Mouse (Mus musculus): Measurements from ENCODE around the gene Nwd2. TPM values are rescaled to one million over a fixed set of nuclear protein-coding genes. Genes with fewer than 3 reads are reported as not detected.

Gene Nwd2
- polyA plus RNA-seq, 1 experiment from 2014 or later: not detected

DNA sequence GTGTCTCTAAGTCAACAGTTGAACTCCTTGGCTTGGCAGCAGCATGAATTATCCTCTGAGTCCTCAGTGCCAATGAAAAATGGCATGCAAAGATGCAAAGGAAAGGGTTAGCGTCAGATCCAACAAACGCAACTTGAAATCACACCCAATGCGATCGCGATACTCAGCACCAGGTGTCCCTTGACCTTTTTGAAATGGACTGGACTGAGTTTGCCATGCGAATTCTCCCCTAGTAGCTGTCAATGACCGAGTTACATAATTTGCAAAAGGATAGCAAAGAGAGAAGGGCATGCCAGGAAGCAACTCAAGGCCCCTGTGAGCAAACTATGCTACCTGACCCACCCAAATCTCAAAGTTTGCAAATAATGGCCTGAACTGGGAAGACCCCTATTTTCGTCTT, 198.2 kb downstream of the Nwd2 start:
- no peaks in the 10 kb centered on the region for H3K27me3 ChIP-seq (ENCODE audit: low read depth, poor library complexity, severe bottlenecking)
- no peaks in the 10 kb centered on the region for H3K36me3 ChIP-seq
- no peak overlapping the region for H3K4me3 ChIP-seq
- no peaks in the 10 kb centered on the region for H3K4me1 ChIP-seq
- no peak for DNase-seq (ENCODE audit: low spot score)
- no peaks in the 10 kb centered on the region for H3K9me3 ChIP-seq (replicated peaks)
- H3K27ac ChIP-seq: no peak overlapping the region
- 96% methylated on average over 8 of the region's 8 CpGs for WGBS

DNA sequence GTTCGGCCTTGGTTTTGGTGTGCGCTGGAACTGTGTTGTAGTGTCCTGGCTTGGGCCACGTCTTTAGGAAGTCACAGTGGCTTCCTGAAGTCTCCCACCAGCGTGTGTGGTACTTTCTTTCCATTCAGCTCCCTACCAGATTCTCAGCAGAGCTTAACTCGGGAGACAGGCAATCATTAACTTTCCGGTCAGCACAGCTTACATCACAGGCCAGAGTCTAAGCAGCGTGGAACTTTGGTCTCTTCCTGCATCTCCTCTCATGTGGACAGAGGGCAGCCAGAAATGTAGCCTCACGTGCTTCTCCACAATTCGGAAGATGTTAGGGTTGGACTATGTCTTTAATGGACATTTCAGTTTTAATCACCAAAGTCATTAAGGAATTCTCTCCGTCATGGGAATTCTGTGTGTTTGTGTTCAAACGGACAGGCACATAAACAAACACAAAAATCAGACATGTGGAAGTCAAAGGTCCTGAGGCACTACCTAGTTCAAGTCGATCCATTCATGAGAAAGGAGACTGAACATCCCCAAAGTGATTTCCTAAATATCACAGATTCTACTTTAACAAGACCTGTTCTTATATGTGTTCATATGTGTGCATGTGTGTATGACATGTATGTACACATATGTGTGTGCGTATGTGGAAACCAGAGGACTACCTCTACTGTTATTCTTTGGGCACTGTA, 198.8 kb downstream of the Nwd2 start:
- Histone ChIP-seq H3K4me1 (no peaks in the 10 kb centered on the region), H3K27ac (no peak overlapping the region), H3K36me3 (no peaks in the 10 kb centered on the region), H3K4me3 (no peak overlapping the region), H3K9me3 (replicated peaks) (no peaks in the 10 kb centered on the region), H3K27me3 (ENCODE audit: low read depth, poor library complexity, severe bottlenecking) (no peaks in the 10 kb centered on the region)
- no peak for DNase-seq (ENCODE audit: low spot score)
- WGBS: 93% methylated on average over 13 of the region's 13 CpGs

DNA sequence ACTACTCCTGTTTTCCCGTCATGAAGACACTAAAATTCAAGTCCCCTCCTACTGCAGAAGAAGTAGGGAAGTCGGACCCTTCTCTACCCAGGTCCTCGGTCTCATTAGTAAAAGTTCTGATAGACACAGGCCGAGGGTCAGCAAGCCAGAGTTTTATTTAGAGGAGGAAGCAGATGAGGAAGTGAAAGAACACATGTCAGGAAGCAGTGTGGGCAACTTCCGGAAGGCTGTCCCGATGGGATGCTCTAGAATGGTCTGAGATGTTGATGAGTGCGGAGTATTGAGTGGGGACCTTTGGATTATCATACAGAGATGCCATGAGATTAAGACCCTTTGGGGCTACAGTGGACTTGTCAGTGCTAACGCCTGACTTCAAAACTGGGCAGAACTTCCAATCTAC, 210.0 kb downstream of the Nwd2 start:
- no peaks in the 10 kb centered on the region for H3K9me3 ChIP-seq (replicated peaks)
- no peaks in the 10 kb centered on the region for H3K27me3 ChIP-seq (ENCODE audit: low read depth, poor library complexity, severe bottlenecking)
- H3K36me3 ChIP-seq: no peaks in the 10 kb centered on the region
- no peaks in the 10 kb centered on the region; the same call in 1 of the 2 replicates for H3K4me1 ChIP-seq
- no peak overlapping the region for H3K4me3 ChIP-seq
- DNase-seq (ENCODE audit: low spot score): no peak
- H3K27ac ChIP-seq: no peak overlapping the region
- 92% methylated on average over 8 of the region's 8 CpGs for WGBS

Other genes starting within 250 kb of the Nwd2 start
- gene 0610040J01Rik, start 163.3 kb downstream of the Nwd2 start, polyA plus RNA-seq (2016; fragmentation: Nextera tagmentation; extraction: Ambion mirVana): 1.8 and 3.0 TPM in 2 replicates